Mouse (Mus musculus) embryonic facial prominence, embryonic 14.5 days (tissue): ENCODE data around the gene Rgs8. TPM values are rescaled to one million over a fixed set of nuclear protein-coding genes. Genes with fewer than 3 reads are reported as not detected.
A peak's percentile ranks its signal among the peaks of the same experiment; 100 is the strongest.

ENCODE experiments used
- ATAC-seq: fragments of 200-750 bp; cut with Nextera tagmentation; 2 replicates; pipeline ENCODE4 v1.8.0; 2017; ENCODE audit warnings: low read depth, moderate number of reproducible peaks, moderate TSS enrichment
- DNase-seq: peaks from one replicate; pipeline ENCODE4 v3.0.0-alpha.2; 2015; ENCODE audit warnings: low spot score
- H3K27ac ChIP-seq: fragments of 300-500 bp; sonication (generic); replicated peaks from 2 replicates; pipeline ENCODE4 v1.5.1; 2014; ENCODE audit warnings: low read depth, mild to moderate bottlenecking, low read length, moderate library complexity
- H3K27me3 ChIP-seq: fragments of 300-500 bp; sonication (generic); replicated peaks from 2 replicates; pipeline ENCODE4 v1.6.1; 2014; ENCODE audit warnings: low read length; ENCODE audit not compliant: control insufficient read depth, insufficient read depth
- H3K36me3 ChIP-seq: fragments of 300-500 bp; sonication (generic); 2 replicates; pipeline ENCODE4 v1.6.1; 2014; ENCODE audit warnings: low read length, mixed read lengths; ENCODE audit not compliant: control insufficient read depth, insufficient read depth
- H3K4me1 ChIP-seq: fragments of 300-500 bp; sonication (generic); 2 replicates; pipeline ENCODE4 v1.6.1; 2014; ENCODE audit warnings: antibody characterized with exemption, low read length; ENCODE audit not compliant: control insufficient read depth, insufficient read depth
- H3K4me2 ChIP-seq: fragments of 300-500 bp; sonication (generic); 2 replicates; pipeline ENCODE4 v1.6.1; 2014; ENCODE audit warnings: low read depth, mild to moderate bottlenecking, low read length, moderate library complexity, mixed read lengths
- H3K4me3 ChIP-seq: fragments of 300-500 bp; sonication (generic); 2 replicates; pipeline ENCODE4 v1.5.1; 2014; ENCODE audit warnings: low read depth, mild to moderate bottlenecking, low read length
- H3K9ac ChIP-seq: fragments of 300-500 bp; sonication (generic); 2 replicates; pipeline ENCODE4 v1.6.1; 2014; ENCODE audit warnings: low read depth, mild to moderate bottlenecking, low read length, moderate library complexity, mixed read lengths
- H3K9me3 ChIP-seq: fragments of 300-500 bp; sonication (generic); 2 replicates; pipeline ENCODE4 v1.6.1; 2016; ENCODE audit warnings: low read length; ENCODE audit not compliant: control insufficient read depth
- whole genome bisulfite sequencing: fragments of 180-500 bp; shearing (Covaris S2); extraction: QIAGEN DNeasy Blood & Tissue Kit; methylation state at CpG from one replicate; pipeline ENCODE4 v1.1.7; 2014; 5-methylcytosine and 5-hydroxymethylcytosine counted together
- polyA plus RNA-seq: library from polyadenylated mRNA; unstranded; fragments of >200 nt; fragmentation: Nextera tagmentation; extraction: Ambion mirVana; gene quantifications from 2 replicates; pipeline ENCODE4 v1.2.1, GENCODE M21; 2014

Gene Rgs8
- polyA plus RNA-seq: 1.3 and 1.4 TPM in 2 replicates

GRCm38 (mm10) chr1:153652938-153653623 is at the start of gene Rgs8:
Gene Rgs8, plus strand, starts transcription at chr1:153653025.
- ATAC-seq: peak; percentile 84
- peaks cover 11% of the 10 kb centered on the region; the same call in 1 of the 2 replicates for H3K27me3 ChIP-seq

DNA sequence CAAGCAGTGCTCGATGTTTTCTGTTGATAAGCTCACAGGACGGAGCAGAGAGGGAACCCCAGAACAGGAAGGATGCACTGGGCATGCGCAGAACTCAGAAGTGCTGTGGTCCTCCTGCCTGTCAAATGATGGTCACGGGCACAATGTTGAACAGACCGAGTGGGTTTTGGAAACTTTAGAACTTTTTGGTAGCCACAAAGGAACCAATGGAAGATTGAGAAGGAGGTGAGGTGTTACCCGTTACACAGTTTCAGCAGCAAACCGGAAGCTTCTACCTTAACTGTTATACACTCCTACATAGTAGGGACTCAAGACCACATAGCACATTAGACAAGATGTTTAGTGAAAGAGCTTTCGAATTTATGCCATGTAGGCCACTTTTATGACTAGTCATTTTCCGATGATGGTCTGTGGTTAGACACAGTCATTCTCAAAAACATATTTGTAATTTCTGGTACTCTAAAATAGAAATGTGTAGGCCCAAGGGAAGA is 35.4 kb upstream of the Rgs8 start:
- H3K9ac ChIP-seq: no peak overlapping the region
- H3K27me3 ChIP-seq: no peaks in the 10 kb centered on the region
- no peak overlapping the region for H3K27ac ChIP-seq
- 90% methylated on average over 9 of the region's 9 CpGs for WGBS
- ATAC-seq (no peak), DNase-seq (no peak)
- no peaks in the 10 kb centered on the region for H3K36me3 ChIP-seq
- no peak overlapping the region for H3K4me3 ChIP-seq
- H3K4me2 ChIP-seq: no peak overlapping the region
- H3K9me3 ChIP-seq: no peaks in the 10 kb centered on the region
- H3K4me1 ChIP-seq: no peaks in the 10 kb centered on the region

More at GRCm38 (mm10) chr1:153652938-153653623, at the start of gene Rgs8:
- peaks cover 11% of the 10 kb centered on the region for H3K4me1 ChIP-seq
- peak within 1 kb of the TSS; percentile 56 for H3K4me2 ChIP-seq
- H3K9ac ChIP-seq: peak within 1 kb of the TSS; percentile 38
- no peaks in the 10 kb centered on the region for H3K36me3 ChIP-seq
- 0 out of 2 replicates have a peak within 1 kb of the TSS, but pooled peaks have one; percentile 11 for H3K27ac ChIP-seq
- WGBS: 2% methylated on average over 25 of the region's 26 CpGs
- peak; percentile 70 for DNase-seq
- peak within 1 kb of the TSS; percentile 31 for H3K4me3 ChIP-seq
- H3K9me3 ChIP-seq: no peaks in the 10 kb centered on the region

DNA sequence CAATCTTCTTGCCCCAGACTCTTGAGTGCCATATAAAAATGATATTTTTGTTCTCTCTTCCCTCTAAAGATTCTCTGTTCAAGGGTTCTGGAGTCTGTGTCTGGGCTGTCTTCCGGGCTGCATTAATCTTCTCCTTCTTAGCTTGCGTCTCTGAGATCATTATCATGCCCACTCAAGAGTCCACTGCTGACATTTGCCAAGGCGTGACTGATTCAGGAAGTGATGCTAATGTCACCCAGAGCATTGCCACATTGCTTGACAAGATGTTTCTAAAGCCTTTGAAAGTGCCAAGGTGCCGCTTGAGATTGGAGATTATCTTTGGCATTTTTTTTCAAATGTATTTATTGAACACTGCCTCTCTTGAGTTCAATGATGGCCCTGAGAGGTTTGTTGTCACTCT is 29.8 kb upstream of the Rgs8 start:
- no peaks in the 10 kb centered on the region for H3K4me1 ChIP-seq
- H3K4me2 ChIP-seq: no peak overlapping the region
- H3K9ac ChIP-seq: no peak overlapping the region
- H3K36me3 ChIP-seq: no peaks in the 10 kb centered on the region
- H3K27me3 ChIP-seq: no peaks in the 10 kb centered on the region
- ATAC-seq (no peak), DNase-seq (no peak)
- WGBS: 79% methylated on average over 4 of the region's 4 CpGs
- H3K4me3 ChIP-seq: no peak overlapping the region
- H3K27ac ChIP-seq: no peak overlapping the region
- no peaks in the 10 kb centered on the region for H3K9me3 ChIP-seq

- Histone ChIP-seq H3K36me3 (no peaks in the 10 kb centered on the region), H3K9ac (no peak overlapping the region), H3K27me3 (no peaks in the 10 kb centered on the region), H3K9me3 (no peaks in the 10 kb centered on the region), H3K4me3 (no peak overlapping the region), H3K4me2 (no peak overlapping the region), H3K27ac (no peak overlapping the region), H3K4me1 (peaks cover 7% of the 10 kb centered on the region)
- no peak for DNase-seq
- WGBS: 84% methylated on average over 6 of the region's 6 CpGs
- no peak for ATAC-seq
Measured at GRCm38 (mm10) chr1:153632686-153633085, 20.1 kb upstream of the Rgs8 start.

- no peak overlapping the region for H3K9ac ChIP-seq
- H3K4me3 ChIP-seq: no peak overlapping the region
- H3K27ac ChIP-seq: no peak overlapping the region
- no peaks in the 10 kb centered on the region for H3K36me3 ChIP-seq
- ATAC-seq (peak; percentile 41; the same call in 1 of the 2 replicates), DNase-seq (peak; percentile 73)
- no peaks in the 10 kb centered on the region for H3K9me3 ChIP-seq
- WGBS: 75% methylated on average over 5 of the region's 5 CpGs
- H3K4me2 ChIP-seq: no peak overlapping the region
- H3K27me3 ChIP-seq: no peaks in the 10 kb centered on the region
- H3K4me1 ChIP-seq: peaks cover 7% of the 10 kb centered on the region
Measured at GRCm38 (mm10) chr1:153635056-153635455, 17.8 kb upstream of the Rgs8 start.

DNA sequence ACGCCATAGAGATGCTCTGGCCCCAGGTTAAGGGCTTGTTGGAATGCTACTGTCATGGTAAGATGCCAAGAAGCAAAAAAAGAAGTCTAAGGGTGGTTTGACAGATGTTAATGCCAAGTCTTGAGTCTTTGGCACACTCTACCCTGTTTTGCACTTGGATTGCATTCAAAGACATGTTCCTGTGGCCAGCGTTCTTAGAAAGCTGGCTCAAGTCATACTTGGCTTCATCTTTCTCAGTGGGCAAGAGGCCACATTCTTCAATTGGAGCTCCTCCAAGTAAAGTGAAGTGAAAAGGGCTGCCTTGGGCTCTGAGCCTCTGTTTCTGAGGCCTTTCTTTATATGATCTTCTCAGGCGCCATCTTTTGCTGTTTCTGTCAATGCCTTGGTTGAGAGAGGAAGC is 17.3 kb upstream of the Rgs8 start:
- Histone ChIP-seq H3K4me2 (no peak overlapping the region), H3K27me3 (no peaks in the 10 kb centered on the region), H3K36me3 (no peaks in the 10 kb centered on the region), H3K27ac (peak overlapping the region; percentile 31; the same call in 1 of the 2 replicates), H3K4me1 (peaks cover 7% of the 10 kb centered on the region), H3K9ac (no peak overlapping the region), H3K4me3 (no peak overlapping the region), H3K9me3 (no peaks in the 10 kb centered on the region)
- WGBS: 62% methylated on average over 3 of the region's 3 CpGs
- peak; percentile 81 for DNase-seq
- ATAC-seq: peak; percentile 41; the same call in 1 of the 2 replicates

DNA sequence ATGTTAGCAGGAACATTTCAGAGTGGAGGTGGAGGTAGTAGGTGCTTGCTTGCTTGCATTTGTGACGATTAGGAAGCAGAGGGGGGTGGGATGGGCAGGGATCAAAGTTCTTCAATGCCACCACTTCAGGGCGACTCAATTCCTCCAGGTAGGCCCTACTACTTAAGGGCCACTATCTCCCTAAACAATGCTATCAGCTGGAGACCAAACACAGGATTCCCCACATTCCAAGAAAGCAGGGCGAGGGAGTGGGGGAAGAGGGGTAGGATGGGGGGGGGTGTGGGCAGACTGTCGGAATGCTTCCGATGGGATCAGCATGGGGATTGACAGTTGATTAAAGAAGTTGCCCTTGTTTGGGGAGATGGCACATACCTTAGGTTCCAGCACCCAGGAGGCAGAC is 16.0 kb upstream of the Rgs8 start:
- 68% methylated on average over 5 of the region's 5 CpGs for WGBS
- no peaks in the 10 kb centered on the region for H3K9me3 ChIP-seq
- no peak for ATAC-seq
- H3K4me2 ChIP-seq: no peak overlapping the region
- no peak overlapping the region for H3K27ac ChIP-seq
- H3K27me3 ChIP-seq: no peaks in the 10 kb centered on the region
- H3K36me3 ChIP-seq: no peaks in the 10 kb centered on the region
- no peak overlapping the region for H3K9ac ChIP-seq
- DNase-seq: no peak
- peaks cover 14% of the 10 kb centered on the region for H3K4me1 ChIP-seq
- H3K4me3 ChIP-seq: no peak overlapping the region

- peak overlapping the region; percentile 28 for H3K9ac ChIP-seq
Measured at GRCm38 (mm10) chr1:153641492-153641939, 11.3 kb upstream of the Rgs8 start.

More at GRCm38 (mm10) chr1:153641492-153641939, 11.3 kb upstream of the Rgs8 start:
- peak; percentile 92 for ATAC-seq
- whole genome bisulfite sequencing: 5% methylated on average over 9 of the region's 9 CpGs
- no peaks in the 10 kb centered on the region for H3K9me3 ChIP-seq
- peak overlapping the region; percentile 55 for H3K4me2 ChIP-seq
- peak overlapping the region; percentile 20; the same call in 1 of the 2 replicates for H3K4me3 ChIP-seq
- H3K27ac ChIP-seq: peak overlapping the region; percentile 73
- peak; percentile 94 for DNase-seq
- H3K4me1 ChIP-seq: peaks cover 13% of the 10 kb centered on the region
- no peaks in the 10 kb centered on the region for H3K27me3 ChIP-seq
- H3K36me3 ChIP-seq: no peaks in the 10 kb centered on the region
